Mouse (Mus musculus): Measurements from ENCODE around the gene Syde2. TPM values are rescaled to one million over a fixed set of nuclear protein-coding genes. Genes with fewer than 3 reads are reported as not detected.

Gene Syde2
- 0.37 and 0.57 TPM in 2 replicates for polyA plus RNA-seq (2015; fragmentation: Nextera tagmentation; extraction: Ambion mirVana)

- Histone ChIP-seq H3K36me3 (no peaks in the 10 kb centered on the region), H3K9me3 (replicated peaks) (no peaks in the 10 kb centered on the region), H3K9ac (replicated peaks) (peak within 1 kb of the TSS; percentile 60), H3K4me1 (peaks cover 25% of the 10 kb centered on the region), H3K27me3 (replicated peaks) (peaks cover 25% of the 10 kb centered on the region), H3K27ac (replicated peaks) (peak within 1 kb of the TSS; percentile 35; the same call in 1 of the 2 replicates), H3K4me2 (peak within 1 kb of the TSS; percentile 82), H3K4me3 (replicated peaks) (peak within 1 kb of the TSS; percentile 74)
- ATAC-seq (ENCODE audit: low FRiP score) = peak; percentile 90
- 1% methylated on average over 50 of the region's 65 CpGs for WGBS
Observed at GRCm38 (mm10) chr3:145987268-145987969, at the start of gene Syde2. Gene Syde2, plus strand, starts transcription at chr3:145987870.

- H3K9ac ChIP-seq (replicated peaks) = peak overlapping the region; percentile 87
- peak overlapping the region; percentile 84 for H3K27ac ChIP-seq (replicated peaks)
- no peaks in the 10 kb centered on the region for H3K27me3 ChIP-seq (replicated peaks)
- H3K9me3 ChIP-seq (replicated peaks) = no peaks in the 10 kb centered on the region
- peaks cover 24% of the 10 kb centered on the region for H3K36me3 ChIP-seq
- 19% methylated on average over 50 of the region's 50 CpGs for WGBS
- peaks cover 36% of the 10 kb centered on the region for H3K4me1 ChIP-seq
- peak overlapping the region; percentile 78 for H3K4me2 ChIP-seq
- peak overlapping the region; percentile 98 for H3K4me3 ChIP-seq (replicated peaks)
- peak; percentile 51 for ATAC-seq (ENCODE audit: low FRiP score)
Observed at GRCm38 (mm10) chr3:145938405-145939349, 49.0 kb upstream of the Syde2 start.

- peaks cover 36% of the 10 kb centered on the region for H3K4me1 ChIP-seq
- peak overlapping the region; percentile 78 for H3K4me2 ChIP-seq
- H3K9me3 ChIP-seq (replicated peaks) = no peaks in the 10 kb centered on the region
- H3K9ac ChIP-seq (replicated peaks) = 0 out of 2 replicates have a peak overlapping the region, but pooled peaks have one; percentile 87
- no peak overlapping the region for H3K27ac ChIP-seq (replicated peaks)
- peaks cover 29% of the 10 kb centered on the region for H3K36me3 ChIP-seq
- ATAC-seq (ENCODE audit: low FRiP score) = no peak
- no peaks in the 10 kb centered on the region for H3K27me3 ChIP-seq (replicated peaks)
- WGBS = 85% methylated on average over 12 of the region's 12 CpGs
- peak overlapping the region; percentile 98 for H3K4me3 ChIP-seq (replicated peaks)
Observed at GRCm38 (mm10) chr3:145939402-145939801, 48.3 kb upstream of the Syde2 start.

- no peak for ATAC-seq (ENCODE audit: low FRiP score)
- H3K9ac ChIP-seq (replicated peaks) = no peak overlapping the region
- peak overlapping the region; percentile 78; the same call in 1 of the 2 replicates for H3K4me2 ChIP-seq
- peaks cover 30% of the 10 kb centered on the region for H3K36me3 ChIP-seq
- peak overlapping the region; percentile 98; the same call in 1 of the 2 replicates for H3K4me3 ChIP-seq (replicated peaks)
- 78% methylated on average over 4 of the region's 4 CpGs for WGBS
- no peaks in the 10 kb centered on the region for H3K9me3 ChIP-seq (replicated peaks)
- H3K4me1 ChIP-seq = peaks cover 36% of the 10 kb centered on the region
- no peak overlapping the region for H3K27ac ChIP-seq (replicated peaks)
- no peaks in the 10 kb centered on the region for H3K27me3 ChIP-seq (replicated peaks)
Observed at GRCm38 (mm10) chr3:145939971-145940370, 47.7 kb upstream of the Syde2 start.

GRCm38 (mm10) chr3:145941971-145942370 is 45.7 kb upstream of the Syde2 start:
- 23% methylated on average over 3 of the region's 3 CpGs for WGBS
- H3K4me2 ChIP-seq = no peak overlapping the region
- H3K36me3 ChIP-seq = peaks cover 34% of the 10 kb centered on the region
- ATAC-seq (ENCODE audit: low FRiP score) = no peak
- no peak overlapping the region for H3K9ac ChIP-seq (replicated peaks)
- no peak overlapping the region for H3K4me3 ChIP-seq (replicated peaks)
- H3K27me3 ChIP-seq (replicated peaks) = no peaks in the 10 kb centered on the region
- no peaks in the 10 kb centered on the region for H3K9me3 ChIP-seq (replicated peaks)
- peaks cover 36% of the 10 kb centered on the region for H3K4me1 ChIP-seq
- H3K27ac ChIP-seq (replicated peaks) = no peak overlapping the region

GRCm38 (mm10) chr3:145944348-145944747 is 43.3 kb upstream of the Syde2 start:
- Histone ChIP-seq H3K27ac (replicated peaks) (no peak overlapping the region), H3K4me3 (replicated peaks) (no peak overlapping the region), H3K4me2 (no peak overlapping the region), H3K9ac (replicated peaks) (no peak overlapping the region), H3K36me3 (peaks cover 34% of the 10 kb centered on the region), H3K27me3 (replicated peaks) (0 out of 2 replicates have a peak, but pooled peaks cover 3% of the 10 kb centered on the region), H3K9me3 (replicated peaks) (no peaks in the 10 kb centered on the region), H3K4me1 (peaks cover 23% of the 10 kb centered on the region)
- WGBS = 85% methylated on average over 7 of the region's 7 CpGs
- no peak for ATAC-seq (ENCODE audit: low FRiP score)

- 96% methylated on average over 3 of the region's 3 CpGs for WGBS
- H3K27me3 ChIP-seq (replicated peaks) = 0 out of 2 replicates have a peak, but pooled peaks cover 3% of the 10 kb centered on the region
- peaks cover 17% of the 10 kb centered on the region for H3K4me1 ChIP-seq
- no peaks in the 10 kb centered on the region for H3K9me3 ChIP-seq (replicated peaks)
- peaks cover 24% of the 10 kb centered on the region for H3K36me3 ChIP-seq
- no peak overlapping the region for H3K27ac ChIP-seq (replicated peaks)
- H3K9ac ChIP-seq (replicated peaks) = no peak overlapping the region
- H3K4me3 ChIP-seq (replicated peaks) = no peak overlapping the region
- no peak for ATAC-seq (ENCODE audit: low FRiP score)
- no peak overlapping the region for H3K4me2 ChIP-seq
Observed at GRCm38 (mm10) chr3:145945904-145946303, 41.8 kb upstream of the Syde2 start.

- no peak overlapping the region for H3K4me2 ChIP-seq
- no peak overlapping the region for H3K9ac ChIP-seq (replicated peaks)
- no peaks in the 10 kb centered on the region for H3K9me3 ChIP-seq (replicated peaks)
- H3K27ac ChIP-seq (replicated peaks) = no peak overlapping the region
- no peak for ATAC-seq (ENCODE audit: low FRiP score)
- H3K4me1 ChIP-seq = peaks cover 10% of the 10 kb centered on the region
- H3K36me3 ChIP-seq = peaks cover 22% of the 10 kb centered on the region
- 70% methylated on average over 2 of the region's 2 CpGs for WGBS
- H3K27me3 ChIP-seq (replicated peaks) = 0 out of 2 replicates have a peak, but pooled peaks cover 3% of the 10 kb centered on the region
- H3K4me3 ChIP-seq (replicated peaks) = no peak overlapping the region
Observed at GRCm38 (mm10) chr3:145946654-145947053, 41.0 kb upstream of the Syde2 start.

GRCm38 (mm10) chr3:145947539-145948204 is 40.0 kb upstream of the Syde2 start:
- no peak for ATAC-seq (ENCODE audit: low FRiP score)
- Histone ChIP-seq H3K36me3 (peaks cover 22% of the 10 kb centered on the region), H3K4me3 (replicated peaks) (no peak overlapping the region), H3K27me3 (replicated peaks) (0 out of 2 replicates have a peak, but pooled peaks cover 3% of the 10 kb centered on the region), H3K9ac (replicated peaks) (no peak overlapping the region), H3K4me2 (no peak overlapping the region), H3K27ac (replicated peaks) (no peak overlapping the region), H3K4me1 (peaks cover 7% of the 10 kb centered on the region), H3K9me3 (replicated peaks) (no peaks in the 10 kb centered on the region)
- WGBS = 32% methylated on average over 6 of the region's 6 CpGs

GRCm38 (mm10) chr3:145950034-145950814 is 37.4 kb upstream of the Syde2 start:
- H3K9ac ChIP-seq (replicated peaks) = 0 out of 2 replicates have a peak overlapping the region, but pooled peaks have one; percentile 3
- WGBS = 10% methylated on average over 15 of the region's 15 CpGs

More at GRCm38 (mm10) chr3:145950034-145950814, 37.4 kb upstream of the Syde2 start:
- Histone ChIP-seq H3K4me3 (replicated peaks) (peak overlapping the region; percentile 19), H3K9me3 (replicated peaks) (no peaks in the 10 kb centered on the region), H3K27ac (replicated peaks) (no peak overlapping the region; the same call in 1 of the 2 replicates), H3K4me1 (peaks cover 7% of the 10 kb centered on the region), H3K27me3 (replicated peaks) (0 out of 2 replicates have a peak, but pooled peaks cover 3% of the 10 kb centered on the region), H3K36me3 (peaks cover 2% of the 10 kb centered on the region; the same call in 1 of the 2 replicates), H3K4me2 (peak overlapping the region; percentile 52)
- peak; percentile 90 for ATAC-seq (ENCODE audit: low FRiP score)
